Mouse (Mus musculus) monocyte, adult 5-6 weeks (primary cell): ENCODE measurements at regions not wholly inside any gene's neighbourhood (a gene's known extent, or its start where the extent isn't known, plus 50 kb on each side); places are given as distances from the start of the nearest gene placed in this dataset.

Experiments
- ATAC-seq: fragments of 153-309, 156-312 bp; replicated peaks from 2 replicates; pipeline ENCODE4 v1.8.0; 2017; ENCODE audit warnings: mild to moderate bottlenecking; ENCODE audit not compliant: low TSS enrichment, insufficient number of reproducible peaks, severe bottlenecking, poor library complexity, low FRiP score

- no peak for ATAC-seq
These were observed 342.6 kb upstream of the Noct start for GRCm38 (mm10) chr3:50881437-50882248.

DNA sequence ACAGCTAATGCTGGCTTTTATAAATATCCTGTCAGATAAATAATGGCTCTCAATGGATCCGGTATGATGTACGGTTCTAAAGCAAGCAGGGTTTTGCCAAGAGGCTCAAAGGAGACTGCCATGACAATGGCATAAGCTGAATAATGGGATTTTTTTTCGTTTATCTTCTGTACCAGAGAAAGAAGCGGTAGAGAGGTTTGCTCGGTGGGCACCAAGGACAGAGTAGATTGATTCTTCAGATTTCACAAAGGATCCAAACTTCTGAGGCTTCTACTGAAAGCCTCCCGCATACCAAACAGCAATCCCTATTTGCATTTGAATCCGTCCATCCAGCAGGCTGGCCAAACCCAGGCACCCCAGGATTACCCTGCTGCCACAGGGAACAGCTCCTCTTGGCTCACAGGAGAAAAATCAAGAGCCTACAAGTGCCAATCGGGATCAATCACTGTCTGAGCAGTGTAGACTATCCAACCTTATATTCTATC lies 342.0 kb upstream of the Noct start:
- ATAC-seq = no peak

DNA sequence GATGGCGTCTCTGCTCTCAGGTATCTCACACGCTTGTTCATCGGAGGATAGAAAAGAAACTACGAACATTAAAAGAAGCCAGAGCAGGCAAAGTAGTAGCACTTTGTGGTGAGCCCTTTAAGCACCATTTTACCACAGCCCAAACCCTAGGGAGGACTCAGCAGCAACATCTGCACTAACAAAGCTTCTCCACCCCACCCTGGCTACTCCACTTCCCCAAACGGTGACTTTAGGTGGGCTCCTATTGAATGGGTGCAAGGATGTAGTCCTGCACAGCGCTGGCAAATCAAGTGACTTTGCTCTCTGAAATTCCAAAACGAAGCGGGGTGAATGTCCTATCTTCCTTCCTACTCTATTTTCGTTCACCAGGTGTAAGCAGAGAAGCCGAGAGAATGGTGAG lies 337.9 kb upstream of the Noct start:
- no peak for ATAC-seq

DNA sequence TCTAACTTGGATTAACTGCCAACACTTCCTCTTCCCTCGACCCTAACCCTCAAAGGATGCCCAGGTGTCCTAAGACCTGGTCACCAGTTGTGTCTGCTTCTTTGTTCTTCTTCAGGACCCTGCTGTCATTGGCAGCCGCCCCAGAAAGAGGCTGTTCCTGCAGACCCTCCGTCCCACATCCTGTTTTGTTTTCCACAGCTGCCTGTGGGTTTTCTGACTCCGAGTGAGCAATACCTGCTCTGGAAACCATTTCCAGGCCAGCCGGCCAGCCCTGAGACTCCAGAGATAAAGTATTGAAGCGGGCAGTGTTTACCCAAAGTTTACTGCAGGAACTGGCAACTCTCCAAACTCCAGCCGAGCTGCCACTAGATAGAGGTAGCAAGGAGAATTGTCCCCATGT lies 337.2 kb upstream of the Noct start:
- no peak for ATAC-seq

- no peak for ATAC-seq
These were observed 335.6 kb upstream of the Noct start for GRCm38 (mm10) chr3:50888571-50889210.

DNA sequence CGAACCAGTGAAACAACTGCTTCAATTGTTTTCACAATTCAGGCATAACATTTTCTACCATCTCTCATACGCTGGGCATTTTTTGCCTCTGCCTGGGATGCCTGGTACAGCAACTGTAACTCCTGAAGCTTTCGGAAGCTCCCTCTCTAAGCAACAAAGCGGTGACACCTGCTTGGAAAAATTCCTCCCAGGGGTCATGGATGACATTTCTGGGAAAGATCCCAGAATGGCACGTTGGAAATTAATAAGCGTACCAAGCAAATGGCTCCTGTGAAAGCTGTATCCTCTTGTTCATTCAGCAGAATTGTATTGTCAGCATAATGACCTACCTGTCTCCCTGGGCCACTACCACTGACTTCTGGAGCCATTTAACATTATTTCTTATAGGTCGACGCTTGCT lies 333.7 kb upstream of the Noct start:
- no peak for ATAC-seq

- no peak for ATAC-seq
These were observed 326.1 kb upstream of the Noct start for GRCm38 (mm10) chr3:50898179-50898578.

DNA sequence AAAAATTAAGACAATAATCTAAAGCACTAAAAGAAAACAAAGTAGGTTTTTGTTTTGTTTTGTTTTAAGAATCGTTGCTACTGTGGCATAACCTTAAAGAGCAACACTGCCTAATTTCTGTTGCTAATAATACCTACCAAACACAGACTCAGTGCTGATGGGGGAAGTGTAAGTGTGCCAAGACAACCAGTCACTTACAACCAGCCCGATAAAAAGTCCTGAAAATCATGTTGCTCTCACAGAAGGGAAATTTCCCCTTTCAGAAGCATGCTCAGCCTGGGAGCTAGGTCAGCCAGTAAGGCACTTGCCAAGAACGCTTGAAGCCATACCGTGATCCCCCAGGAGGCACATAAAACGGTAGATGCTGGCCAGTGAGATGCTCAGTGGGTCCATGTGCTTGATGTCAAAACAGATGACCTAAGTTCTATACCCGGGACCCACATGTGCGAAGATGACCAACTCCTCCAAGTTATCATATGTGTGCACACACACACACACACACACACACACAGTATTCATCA lies 324.4 kb upstream of the Noct start:
- ATAC-seq = no peak

GRCm38 (mm10) chr3:50900566-50900965 lies 323.7 kb upstream of the Noct start:
- ATAC-seq = no peak

DNA sequence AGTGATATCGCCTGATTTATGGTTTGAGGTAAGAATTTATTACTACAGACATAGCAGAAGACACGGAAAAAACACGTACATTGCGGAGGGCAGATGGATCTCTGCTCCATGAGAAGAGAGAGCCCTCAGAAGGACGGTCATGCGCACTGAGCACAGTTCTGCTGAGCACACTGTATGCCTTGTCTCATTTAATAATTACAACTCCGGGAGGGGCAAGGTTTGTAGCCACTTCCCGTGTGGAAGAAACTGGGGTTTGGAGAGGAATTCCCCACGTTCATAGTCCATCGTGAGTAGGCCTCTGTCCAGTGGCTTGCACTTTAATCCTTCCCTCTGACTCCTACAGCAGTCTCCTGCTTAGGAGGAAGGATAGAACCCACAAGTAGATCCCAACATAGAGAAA lies 322.9 kb upstream of the Noct start:
- ATAC-seq = no peak

- ATAC-seq = no peak
These were observed 321.3 kb upstream of the Noct start for GRCm38 (mm10) chr3:50902933-50903332.

DNA sequence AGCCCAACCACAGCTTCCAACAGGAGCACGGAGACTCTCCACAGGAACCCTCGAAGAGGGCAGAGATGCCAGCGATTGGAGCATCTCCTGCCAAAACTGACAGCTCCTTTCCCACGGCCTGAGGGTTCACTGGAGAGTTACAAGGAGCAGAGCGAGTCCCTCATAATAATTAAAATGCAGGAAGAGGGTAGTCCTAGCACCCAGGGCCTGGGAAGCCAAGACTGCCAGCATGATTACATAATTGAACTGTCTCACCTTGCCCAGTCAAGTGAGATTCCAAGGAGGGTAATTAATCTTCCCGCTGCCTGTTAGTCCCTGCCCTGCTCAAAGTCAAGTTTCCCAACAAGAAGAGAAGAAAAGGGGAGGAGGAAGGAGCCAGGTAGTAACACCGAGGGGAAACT lies 319.5 kb upstream of the Noct start:
- ATAC-seq = no peak

GRCm38 (mm10) chr3:50905274-50905992 lies 318.8 kb upstream of the Noct start:
- ATAC-seq = no peak

DNA sequence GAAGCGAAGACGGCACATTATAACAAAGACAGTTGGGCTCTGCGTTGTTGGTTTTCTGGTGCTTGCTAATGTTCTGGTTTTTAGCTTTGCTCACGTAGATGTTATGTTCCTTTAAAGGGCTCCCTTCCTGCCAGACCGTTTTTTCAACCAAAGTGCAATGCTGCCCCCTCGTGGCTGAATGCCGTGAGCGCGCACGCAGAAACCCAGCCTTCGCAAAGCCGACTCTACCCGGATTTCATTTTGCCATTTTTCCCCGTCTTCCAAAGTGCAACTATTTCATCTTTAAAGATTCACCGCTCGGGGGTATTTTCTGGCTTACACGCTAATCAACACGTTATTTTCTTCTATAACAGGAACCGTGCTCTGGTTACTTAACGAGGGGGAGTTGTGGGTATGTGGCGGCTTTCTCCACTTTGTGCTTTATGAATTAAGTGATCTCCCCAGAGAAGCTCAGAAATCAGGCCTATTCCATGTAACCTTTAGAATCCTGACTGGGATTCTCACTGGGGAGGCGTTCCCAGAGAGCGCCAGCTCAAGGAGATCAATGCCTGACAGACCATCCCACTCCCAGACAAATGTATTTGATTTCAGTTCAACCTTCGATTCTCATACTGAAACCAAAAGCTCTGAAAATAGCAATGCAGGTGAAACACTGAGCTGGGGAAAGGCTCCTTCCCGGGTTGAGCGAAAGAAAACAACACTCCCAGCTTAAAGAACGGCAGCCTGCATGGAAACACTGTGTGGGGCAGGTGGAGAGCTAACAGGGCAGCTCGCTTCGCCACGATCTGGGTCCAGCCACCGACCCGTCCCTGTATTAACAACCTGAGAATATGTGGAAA lies 318.0 kb upstream of the Noct start:
- peak; percentile 66; the same call in 1 of the 2 replicates for ATAC-seq

DNA sequence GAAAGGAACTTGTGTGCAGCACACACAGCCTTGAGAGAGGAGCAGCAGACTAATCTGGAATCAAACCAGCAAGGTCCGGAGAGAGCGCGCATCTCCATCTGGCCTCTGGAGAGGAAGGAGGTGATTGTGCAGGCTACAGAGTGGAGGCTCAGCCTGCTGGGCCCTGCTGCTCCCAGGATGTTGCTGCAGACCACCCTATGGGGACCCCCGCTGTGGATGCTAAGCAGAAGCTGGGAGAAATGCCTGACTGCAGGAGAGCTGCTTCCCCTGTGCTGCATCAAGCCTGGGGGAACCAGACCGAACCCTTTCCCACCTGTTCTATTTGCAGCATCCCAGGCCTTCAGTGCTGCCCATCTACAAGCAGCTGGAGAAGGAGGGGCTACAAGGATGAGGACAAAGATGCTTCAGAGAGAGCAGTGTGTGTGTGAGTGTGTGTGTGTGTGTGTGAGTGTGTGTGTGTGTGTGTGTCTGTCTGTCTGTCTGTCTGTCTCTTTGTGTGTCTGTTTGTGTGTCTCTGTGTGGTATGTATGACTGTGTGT lies 311.2 kb upstream of the Noct start:
- no peak for ATAC-seq

- ATAC-seq = no peak
These were observed 309.3 kb upstream of the Noct start for GRCm38 (mm10) chr3:50914866-50915365.

DNA sequence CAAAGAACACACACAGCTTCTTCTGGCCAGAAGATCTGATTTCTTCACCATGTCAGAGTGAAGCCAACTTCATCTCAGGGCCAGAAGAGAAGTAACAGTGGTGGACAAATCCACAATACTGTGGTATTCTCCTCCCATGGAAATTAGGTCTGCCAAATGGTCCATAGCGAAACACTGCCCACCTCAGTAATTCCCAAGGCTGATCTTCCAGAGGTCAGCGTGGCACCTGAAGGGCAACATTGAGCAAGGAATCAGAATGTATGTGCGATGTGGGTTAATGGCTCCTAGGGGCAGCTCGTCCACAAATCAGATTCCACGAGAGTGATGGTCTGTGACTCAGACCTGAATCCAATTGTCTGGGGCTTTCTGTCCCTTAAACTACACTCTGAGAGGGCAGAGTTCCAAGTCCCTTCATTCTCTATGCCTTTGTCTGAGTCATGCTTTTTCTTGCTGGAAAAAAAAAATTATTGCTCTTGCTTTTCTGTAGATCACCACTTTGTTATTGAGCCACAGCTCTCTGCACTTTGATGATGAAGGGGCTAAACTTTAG lies 307.9 kb upstream of the Noct start:
- no peak for ATAC-seq

- no peak for ATAC-seq
These were observed 301.9 kb upstream of the Noct start for GRCm38 (mm10) chr3:50922347-50922746.
